Mouse (Mus musculus): ENCODE results near the gene Timm13. TPM values are rescaled to one million over a fixed set of nuclear protein-coding genes. Genes with fewer than 3 reads are reported as not detected.
A peak's percentile ranks its signal among the peaks of the same experiment; 100 is the strongest.

Timm13 gene
- total RNA-seq (2021) = 100 to 1,000 TPM; 158 to 161 TPM

DNA sequence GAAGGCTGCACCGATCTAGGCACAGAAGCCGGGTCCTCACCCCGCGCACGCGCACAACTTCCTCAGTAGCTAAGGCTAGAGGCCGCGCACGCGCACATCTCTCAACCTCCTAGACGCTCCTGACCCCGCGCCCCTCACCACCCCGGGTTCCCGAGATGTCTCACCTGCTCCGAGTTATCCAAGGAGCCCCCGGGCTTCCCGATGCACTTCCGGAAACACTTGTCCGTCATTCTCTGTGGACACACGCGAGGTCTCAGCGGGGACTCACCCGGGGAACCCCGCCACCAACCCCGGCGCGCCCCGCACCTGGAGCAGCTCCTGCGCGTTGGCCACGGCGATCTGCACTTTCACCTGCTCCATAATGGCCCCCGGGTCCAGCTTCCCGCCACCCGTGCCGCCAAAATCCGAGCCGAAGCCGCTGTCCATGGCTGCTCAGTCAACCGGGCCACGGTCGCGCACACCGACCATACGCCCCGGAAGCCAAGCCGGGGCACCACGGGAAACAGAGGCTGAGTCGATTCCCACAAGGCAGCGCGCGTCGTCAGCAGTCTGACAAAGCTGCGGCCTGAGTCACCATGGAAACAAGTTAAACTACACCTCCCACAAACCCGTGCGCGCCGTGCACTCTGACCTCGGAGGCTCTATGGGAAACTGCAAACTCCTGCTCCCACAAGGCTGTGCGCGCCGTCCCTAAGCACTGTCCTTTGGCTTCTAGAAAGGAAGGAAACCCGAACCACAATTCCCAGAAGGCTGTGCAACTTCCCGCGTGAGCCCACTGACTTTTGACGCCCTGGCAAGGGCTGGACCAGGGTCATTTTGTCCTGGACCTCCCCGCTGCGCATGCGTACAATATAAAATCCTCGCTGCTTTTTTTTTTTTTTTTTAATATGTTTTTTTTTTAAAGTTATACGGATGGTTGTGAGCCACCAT is at the start of gene Timm13:
Gene Timm13, minus strand, starts transcription at position 652 of the 930 bp plus-strand sequence.
- intact Hi-C loops (cut with DNase I) = no loop called here
- DNase-seq (ENCODE audit: extremely low spot score in 1 of 2, low spot score in 2 of 2) = peak; percentile 99 to 100

DNA sequence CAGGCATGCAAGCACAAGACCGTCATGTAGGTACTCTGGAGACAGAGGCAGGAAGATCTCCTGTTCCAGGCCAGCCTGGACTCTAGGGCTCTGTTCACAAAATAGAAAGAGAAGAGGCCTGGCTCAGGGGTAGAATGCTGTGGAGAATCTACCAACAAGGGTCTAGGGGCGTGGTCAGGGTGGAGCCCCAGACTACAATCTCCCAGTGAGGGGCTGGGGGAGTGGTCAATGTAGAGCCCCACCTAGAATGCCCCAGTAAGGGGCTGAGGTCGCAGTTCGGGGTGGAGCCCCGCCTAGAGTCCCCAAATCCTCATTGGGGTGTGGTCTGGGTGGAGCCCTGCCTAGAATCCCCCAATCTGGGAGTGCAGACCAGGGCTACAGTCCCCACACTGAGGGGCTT is 49.5 kb upstream of the Timm13 start:
- DNase-seq (ENCODE audit: extremely low spot score in 1 of 2, low spot score in 2 of 2) = no peak
- intact Hi-C loops (cut with DNase I) = no loop called here

DNA sequence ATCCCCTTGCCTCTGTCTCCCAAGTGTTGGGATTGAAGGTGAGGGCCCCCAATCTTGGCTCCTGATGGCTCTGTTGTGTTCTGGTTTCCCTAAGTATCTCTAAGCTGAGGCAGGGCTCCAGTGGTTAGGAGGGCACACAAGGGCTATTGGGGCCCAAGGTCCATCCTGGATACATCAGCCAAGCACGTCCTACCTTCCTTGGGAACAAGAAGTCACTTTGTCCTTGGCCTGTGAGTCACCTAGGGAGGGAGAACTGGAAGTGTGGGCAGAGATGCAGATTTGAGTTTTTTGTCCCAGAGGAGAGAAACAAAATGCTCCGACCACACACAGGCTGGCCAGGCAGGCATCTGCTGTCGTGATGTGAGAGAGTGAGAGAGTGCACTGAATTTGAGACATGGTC is 48.3 kb upstream of the Timm13 start:
- intact Hi-C loops (cut with DNase I) = no loop called here
- DNase-seq (ENCODE audit: extremely low spot score in 1 of 2, low spot score in 2 of 2) = no peak

DNA sequence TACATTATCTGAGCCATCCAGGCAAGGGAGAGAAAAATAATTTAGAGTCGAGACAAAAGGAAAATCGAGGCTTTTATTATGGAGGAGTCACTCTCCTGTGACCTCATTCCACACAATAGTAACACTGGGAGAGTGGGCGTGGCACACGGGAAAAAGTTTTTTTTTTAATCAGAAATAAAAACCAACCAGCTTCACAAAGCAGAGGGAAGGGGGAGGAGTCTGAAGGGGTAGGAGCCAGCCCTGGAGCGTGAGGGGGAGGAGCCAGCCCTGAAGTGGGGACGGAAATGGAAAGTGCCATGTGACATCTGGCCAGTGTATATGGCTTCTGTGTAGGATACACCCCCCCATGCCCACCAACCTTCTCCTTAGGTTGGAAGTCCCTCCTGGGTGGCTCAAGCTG is 47.8 kb upstream of the Timm13 start:
- intact Hi-C loops (cut with DNase I) = no loop called here
- peak in 1 of 2 experiments; percentile 69 for DNase-seq (ENCODE audit: extremely low spot score in 1 of 2, low spot score in 2 of 2)

DNA sequence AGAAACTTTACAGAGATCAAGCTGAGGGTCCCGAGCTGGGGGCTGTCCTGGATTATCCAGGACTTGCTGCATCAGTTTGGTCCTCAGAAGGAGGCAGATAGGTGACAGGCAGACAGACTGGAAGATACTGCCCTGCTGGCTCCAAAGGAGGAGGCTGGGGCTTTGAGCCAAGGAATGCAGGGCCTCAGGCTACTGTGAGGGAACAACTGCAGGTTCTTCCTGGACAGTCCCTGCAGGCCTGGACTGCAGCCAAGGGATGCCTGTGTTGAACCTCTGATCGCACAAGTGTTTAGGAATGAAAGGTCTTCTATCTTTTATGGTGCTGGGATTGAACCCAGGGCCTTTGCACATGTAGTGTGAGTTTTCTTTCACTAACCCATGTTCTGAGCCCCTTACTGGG is 47.0 kb upstream of the Timm13 start:
- intact Hi-C loops (cut with DNase I) = no loop called here
- DNase-seq (ENCODE audit: extremely low spot score in 1 of 2, low spot score in 2 of 2) = peak in 1 of 2 experiments; percentile 79

DNA sequence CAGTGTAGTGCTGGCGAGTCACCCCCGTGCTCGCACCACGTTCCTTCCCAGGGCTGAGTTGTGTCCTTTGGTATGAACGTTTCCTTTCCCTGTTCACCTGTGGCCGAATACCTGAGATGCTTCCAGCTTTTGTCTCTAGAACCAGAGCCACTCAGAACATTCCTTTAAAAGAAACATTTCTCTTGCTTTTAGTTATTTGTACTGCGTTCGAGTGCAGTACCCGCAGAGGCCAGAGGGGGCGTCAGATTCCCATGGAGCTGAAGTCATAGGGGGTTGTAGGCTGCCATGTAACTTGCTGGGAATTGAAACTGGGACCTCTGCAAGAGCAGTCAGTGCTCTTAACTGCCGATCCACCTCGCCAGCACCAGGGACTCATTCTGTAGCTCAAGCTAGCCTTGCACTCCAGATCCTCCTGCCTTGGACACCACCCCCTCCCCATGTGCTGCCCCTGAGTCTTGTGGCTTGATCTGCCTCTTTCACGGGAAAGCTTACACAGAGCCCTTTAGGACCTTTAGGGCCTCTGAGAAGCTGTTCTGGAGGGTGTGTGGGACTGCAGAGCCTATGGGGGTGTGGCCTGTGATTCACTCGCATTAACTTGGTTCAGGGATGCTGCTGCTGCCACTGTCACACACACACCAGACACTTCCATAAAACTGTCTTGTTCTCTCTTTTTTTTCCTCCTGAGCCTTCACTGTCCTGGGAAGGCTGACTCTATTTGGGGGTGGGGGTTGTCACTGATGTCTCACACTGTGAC is 46.1 kb upstream of the Timm13 start:
- DNase-seq (ENCODE audit: extremely low spot score in 1 of 2, low spot score in 2 of 2) = no peak
- intact Hi-C loops (cut with DNase I) = no loop called here

DNA sequence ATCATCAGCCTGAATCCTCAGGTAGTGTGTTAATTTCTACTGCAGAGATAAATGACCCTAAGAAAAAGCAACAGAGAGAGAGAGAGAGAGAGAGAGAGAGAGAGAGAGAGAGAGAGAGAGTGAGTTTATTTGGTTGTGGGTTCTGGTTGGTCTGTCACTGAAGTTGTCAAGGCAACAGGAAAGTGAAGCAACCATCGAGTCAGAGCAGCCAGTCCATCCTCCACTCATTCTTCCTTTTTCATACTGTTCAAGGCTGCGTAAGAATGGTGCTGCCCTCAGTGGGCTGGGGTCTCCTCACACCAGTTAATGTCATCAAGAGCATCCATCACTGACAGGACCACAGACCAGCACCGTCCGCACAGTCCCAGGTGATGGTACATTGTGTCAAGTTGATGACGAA is 43.5 kb upstream of the Timm13 start:
- no peak for DNase-seq (ENCODE audit: extremely low spot score in 1 of 2, low spot score in 2 of 2)
- intact Hi-C loops (cut with DNase I) = no loop called here

DNA sequence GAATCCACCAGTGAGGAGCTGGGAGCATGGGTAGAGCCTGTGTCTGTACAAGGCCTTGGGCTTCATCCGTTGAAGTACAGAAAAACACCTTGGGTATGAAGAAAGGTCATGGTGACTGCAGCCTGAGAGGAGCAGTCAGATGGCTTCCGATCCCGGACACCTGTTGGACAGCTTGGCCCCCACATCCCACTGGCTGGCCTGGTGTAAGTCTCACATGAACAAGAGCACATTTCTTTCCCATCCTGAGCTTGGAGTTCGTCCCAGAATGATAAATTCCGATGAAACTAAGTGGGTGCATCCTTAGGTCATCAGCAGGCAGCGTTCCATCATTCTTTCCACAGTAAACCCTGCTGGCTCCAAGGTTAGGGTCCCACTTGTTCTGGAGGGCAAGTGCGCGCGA is 42.9 kb upstream of the Timm13 start:
- intact Hi-C loops (cut with DNase I) = no loop called here
- DNase-seq (ENCODE audit: extremely low spot score in 1 of 2, low spot score in 2 of 2) = no peak

DNA sequence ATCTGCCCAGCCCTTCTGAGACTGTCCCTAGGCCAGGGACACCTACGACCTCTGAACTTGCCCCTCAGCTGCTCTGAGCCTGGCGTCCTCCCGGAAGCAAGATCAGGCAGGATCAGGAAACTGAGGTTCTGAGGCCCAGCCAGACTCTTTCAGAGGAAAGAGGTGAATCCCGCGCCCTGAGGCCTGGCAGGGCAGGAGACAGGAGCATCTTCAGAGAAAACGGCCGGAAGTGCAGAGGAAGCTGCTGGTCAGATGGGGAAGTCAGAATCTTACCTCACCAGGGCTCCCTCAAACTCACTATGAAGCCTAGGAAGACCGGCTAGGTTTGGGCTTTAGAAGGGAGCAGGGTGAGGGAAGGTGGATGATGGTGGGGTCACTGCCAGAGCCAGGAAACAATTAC is 42.1 kb upstream of the Timm13 start:
- DNase-seq (ENCODE audit: extremely low spot score in 1 of 2, low spot score in 2 of 2) = no peak
- intact Hi-C loops (cut with DNase I) = no loop called here

DNA sequence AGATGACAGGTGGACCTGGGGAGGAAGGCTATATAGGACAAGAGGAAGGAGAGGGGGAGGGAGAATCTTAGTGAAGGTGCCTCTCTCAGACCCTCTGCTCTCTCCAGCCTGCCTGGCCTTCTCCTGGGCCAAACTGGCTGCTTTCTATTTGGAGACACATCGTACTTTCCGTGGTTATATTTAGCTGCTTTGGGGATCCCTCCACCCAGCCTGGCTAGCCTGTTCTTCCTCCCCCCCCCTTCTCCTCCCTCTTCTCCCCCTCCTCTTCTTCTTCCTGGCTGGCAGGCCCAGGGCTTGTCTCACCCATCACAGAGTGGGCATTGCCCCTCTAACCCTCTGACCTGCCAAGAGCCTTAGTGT is 40.2 kb upstream of the Timm13 start:
- DNase-seq (ENCODE audit: extremely low spot score in 1 of 2, low spot score in 2 of 2) = no peak
- intact Hi-C loops (cut with DNase I) = no loop called here

DNA sequence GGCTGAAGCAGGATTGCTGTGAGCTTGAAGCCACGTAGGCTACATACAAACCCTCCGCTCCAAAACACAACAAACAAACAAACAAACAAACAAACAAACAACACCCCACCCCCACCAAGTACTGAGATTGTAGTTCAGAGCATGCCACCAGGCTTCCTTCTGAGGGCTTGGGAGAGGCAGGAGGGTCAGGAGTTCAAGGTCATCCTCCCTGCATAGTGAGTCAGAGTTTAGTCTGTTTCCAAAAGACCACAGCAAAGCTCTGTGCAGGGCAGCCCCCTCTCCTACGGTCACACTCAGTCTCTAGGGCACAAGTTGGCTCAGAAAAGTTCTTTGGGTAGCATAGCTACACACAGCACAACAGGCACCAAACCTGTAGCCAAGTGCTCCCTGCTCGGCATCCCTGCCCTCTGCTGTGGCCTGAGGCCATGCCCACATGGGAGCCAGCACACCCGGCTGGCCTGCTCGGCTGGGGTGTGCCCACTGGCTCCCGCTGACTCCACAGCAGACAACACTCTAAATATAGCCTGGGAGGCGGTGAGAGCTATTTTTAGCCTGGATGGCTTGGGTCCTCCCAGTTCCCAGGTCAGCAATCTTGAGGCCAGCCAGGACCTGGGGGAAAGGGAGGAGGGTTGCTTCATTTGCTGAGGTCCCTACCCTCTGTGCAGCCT is 39.7 kb upstream of the Timm13 start:
- peak in 1 of 2 experiments; percentile 67 for DNase-seq (ENCODE audit: extremely low spot score in 1 of 2, low spot score in 2 of 2)
- intact Hi-C loops (cut with DNase I) = no loop called here

DNA sequence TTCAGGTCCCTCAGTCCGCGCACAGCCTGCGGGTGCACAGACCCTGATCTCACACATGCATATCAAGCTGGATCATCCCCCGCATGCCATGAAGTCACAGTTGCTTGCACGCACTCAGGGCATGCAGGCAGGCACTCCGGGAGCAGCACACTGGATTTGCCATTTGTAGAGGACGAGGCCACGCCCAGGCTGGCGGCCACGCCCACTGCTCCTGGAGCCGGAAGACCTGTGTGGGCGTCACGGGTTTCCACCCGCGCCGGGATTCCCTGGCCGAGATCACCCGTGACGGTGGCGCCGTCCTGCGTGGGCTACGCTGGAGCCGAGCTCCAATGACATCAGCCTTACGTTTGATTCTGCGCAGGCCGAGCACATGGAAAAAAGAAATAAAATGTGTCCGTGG is 38.9 kb upstream of the Timm13 start:
- intact Hi-C loops (cut with DNase I) = no loop called here

DNA sequence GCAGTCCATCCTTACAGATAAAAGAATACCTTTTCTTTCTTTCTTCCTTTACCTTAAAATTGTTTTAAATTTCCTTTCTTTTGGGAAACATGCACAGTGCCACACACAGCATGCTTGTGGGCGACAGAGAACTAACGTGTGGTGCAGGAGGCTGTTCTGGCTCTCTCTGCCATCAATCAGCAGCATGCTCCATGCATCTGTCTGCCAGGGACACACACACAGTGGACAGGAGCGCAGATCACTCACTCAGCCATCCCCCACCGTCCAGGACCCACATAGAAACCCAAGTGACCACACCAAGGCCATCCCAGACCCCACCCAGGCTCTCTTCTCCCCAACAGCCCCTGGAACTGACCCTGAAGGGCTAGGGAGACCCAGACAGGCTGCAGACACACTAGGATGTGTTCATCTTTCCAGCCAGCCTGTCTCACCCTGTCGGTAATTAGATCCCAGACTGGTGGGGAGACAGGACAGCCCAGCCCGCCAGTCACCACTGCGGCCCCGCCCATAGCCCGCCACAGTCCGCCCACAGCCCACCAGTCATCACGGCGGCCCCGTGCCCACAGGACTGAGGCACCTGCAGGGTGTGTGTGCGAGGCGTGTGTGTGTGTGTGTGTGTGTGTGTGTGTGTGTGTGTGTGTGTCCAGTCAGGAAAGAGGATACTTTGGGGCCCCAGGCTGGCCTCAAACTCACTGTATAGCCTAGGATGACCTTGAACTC is 38.2 kb upstream of the Timm13 start:
- no peak for DNase-seq (ENCODE audit: extremely low spot score in 1 of 2, low spot score in 2 of 2)
- intact Hi-C loops (cut with DNase I) = no loop called here

More for the DNA sequence above, 38.9 kb upstream of the Timm13 start:
- peak; percentile 76 to 91 for DNase-seq (ENCODE audit: extremely low spot score in 1 of 2, low spot score in 2 of 2)

DNA sequence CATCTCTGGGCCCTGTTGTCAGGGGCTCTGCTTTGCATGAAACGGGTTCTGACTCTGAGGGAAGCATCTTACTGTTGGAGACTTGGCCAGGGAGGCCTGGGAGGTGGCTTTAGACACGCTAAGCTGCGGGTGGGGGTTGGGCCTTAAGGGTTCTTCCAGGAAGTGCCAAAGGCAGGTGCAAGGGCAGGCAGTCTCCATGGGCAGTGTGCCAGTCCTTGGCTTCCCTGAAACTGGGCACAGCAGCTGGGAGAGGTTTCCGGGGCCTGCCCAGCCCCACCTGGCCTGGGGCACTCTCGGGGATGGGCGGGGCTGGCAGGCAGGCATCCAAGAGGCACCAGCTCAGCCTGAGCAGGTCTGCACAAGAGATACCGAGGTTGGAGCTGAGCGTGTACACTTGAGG is 36.9 kb upstream of the Timm13 start:
- intact Hi-C loops (cut with DNase I) = no loop called here

DNA sequence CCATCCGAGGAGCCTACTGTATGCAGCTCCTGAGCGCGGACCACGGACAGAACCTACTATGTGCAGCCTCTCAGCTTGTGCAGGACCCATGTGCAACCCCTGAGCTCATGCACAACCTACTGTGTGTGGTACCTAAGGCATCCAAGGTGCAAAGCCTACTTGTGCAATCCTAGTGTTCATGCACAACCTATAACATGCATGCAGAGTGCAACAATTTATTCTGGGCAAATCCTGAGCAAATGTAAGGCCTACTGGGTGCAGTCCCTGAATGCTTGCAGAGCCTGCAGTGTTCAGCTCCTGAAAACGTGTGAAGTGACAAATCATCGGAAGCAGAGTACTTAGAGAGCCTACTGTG is 36.0 kb upstream of the Timm13 start:
- DNase-seq (ENCODE audit: extremely low spot score in 1 of 2, low spot score in 2 of 2) = no peak
- intact Hi-C loops (cut with DNase I) = no loop called here

More for the DNA sequence above, 36.9 kb upstream of the Timm13 start:
- peak in 1 of 2 experiments; percentile 61 for DNase-seq (ENCODE audit: extremely low spot score in 1 of 2, low spot score in 2 of 2)

DNA sequence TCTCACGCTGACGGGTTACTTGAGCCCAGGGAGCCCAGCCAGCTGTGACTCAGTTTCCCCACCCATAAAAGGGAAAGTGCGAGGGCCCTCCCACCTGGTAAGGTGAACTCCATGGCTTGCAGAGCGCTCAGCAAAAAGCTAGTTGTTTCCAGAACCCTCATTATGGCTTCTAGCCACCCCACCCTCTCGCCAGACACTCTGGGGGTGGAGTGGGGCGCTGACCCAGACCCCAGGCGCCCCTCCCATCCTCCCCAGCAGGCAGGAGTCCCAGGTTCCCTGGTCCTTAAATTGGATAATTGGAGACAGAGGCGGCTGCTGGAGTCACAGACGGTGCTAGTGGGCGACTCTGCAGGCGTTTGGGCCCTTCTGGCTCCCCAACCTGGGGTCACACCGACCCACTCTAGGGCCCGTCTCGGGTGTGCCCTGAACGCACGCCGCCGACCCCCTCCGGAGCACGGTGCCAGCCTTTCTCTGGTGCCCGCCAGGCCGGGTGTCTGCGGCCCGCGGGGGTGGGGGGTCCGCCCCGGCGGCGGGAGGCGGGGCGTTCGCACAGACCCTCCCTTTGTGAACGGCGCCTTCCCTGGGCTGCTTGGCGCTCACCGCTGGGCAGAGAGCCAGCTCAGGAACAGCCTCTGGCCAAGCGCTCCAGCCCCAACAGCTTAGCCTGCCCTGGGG is 35.5 kb upstream of the Timm13 start:
- DNase-seq (ENCODE audit: extremely low spot score in 1 of 2, low spot score in 2 of 2) = peak; percentile 61 to 89
- intact Hi-C loops (cut with DNase I) = no loop called here

DNA sequence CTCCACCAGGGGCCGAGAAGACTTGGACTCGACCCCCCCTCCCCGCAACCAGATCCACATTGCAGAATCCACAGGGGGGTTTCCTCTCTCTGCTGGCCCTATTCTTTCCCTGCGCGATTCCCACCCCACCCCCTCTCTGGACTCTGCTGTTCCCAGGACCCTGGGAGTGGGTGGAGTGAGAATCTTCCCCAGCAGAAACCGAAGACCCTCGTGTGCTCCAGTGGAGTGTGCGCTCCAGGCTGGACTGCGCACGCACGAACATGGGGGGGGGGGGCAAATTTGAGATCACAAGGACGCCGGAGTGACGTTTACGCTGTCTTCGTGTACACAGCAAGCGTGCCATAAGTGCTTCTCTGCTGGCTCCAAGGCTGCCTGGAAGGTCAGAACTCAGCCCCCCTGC is 34.9 kb upstream of the Timm13 start:
- DNase-seq (ENCODE audit: extremely low spot score in 1 of 2, low spot score in 2 of 2) = peak in 1 of 2 experiments; percentile 77

DNA sequence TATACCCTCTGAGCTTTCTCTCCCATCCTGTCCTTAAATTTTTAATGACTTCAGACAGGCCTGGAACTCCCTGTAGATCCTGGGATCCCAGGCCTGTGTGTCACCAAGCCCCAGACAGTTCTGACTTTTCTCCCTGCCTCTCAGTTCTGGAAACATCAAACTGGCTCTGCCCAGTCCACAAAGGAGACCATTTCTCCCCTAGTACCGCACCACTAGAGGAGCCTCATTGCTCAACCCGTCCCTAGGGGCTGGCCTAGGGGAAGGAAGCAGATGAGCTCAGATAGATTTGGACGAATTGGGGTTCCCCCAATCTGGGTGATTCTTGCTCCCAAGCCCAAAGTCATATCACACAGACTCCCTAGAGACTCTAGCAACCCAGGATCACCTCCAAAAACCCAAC is 34.5 kb upstream of the Timm13 start:
- intact Hi-C loops (cut with DNase I) = no loop called here
- no peak for DNase-seq (ENCODE audit: extremely low spot score in 1 of 2, low spot score in 2 of 2)

More for the DNA sequence above, 34.9 kb upstream of the Timm13 start:
- intact Hi-C loops (cut with DNase I) = no loop called here

All from left cerebral cortex, postnatal 10 days (tissue).